ENCODE assay signal across 31 mouse cellular contexts in the genomic region with DNA sequence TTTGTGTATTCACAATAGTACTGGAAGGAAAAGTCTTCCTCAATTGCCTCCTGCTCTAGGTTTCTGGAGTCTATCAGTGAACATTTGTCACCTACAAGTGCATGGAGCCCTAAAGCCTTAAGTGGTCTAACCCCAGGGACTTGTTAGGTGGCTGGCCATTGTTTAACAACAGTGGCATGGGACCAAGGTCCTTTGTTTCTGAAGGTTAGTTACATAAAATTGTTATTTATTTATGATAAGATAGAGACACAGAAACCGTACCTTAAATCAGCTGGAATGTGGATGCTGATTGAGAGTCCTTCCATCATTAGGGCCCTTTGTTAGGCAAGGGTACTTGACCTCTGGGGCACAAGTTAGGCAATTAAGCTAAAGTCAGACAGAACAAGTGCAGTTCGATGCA.
"Had no signal": no experiment of that assay in that cellular context is flagged by ENCODE, and none has a peak within 500 bp of the region (broad histone marks: within the 10 kb centered on the region; RNA-seq: fewer than 3 reads in every experiment).

No protein-coding gene starts in this region.

- H3K27ac ChIP-seq: heart, adult 2 months; heart, embryonic 10.5 days; heart, embryonic 13.5 days; heart, embryonic 15.5 days; hindbrain, embryonic 10.5 days; hindbrain, embryonic 12.5 days; hindbrain, embryonic 13.5 days; hindbrain, embryonic 14.5 days; hindbrain, embryonic 15.5 days; hindbrain, postnatal 0 days; intestine, embryonic 15.5 days; kidney, embryonic 15.5 days; kidney, postnatal 0 days; layer of hippocampus, adult 2 months had no signal

- H3K9me3 ChIP-seq: heart, embryonic 10.5 days; heart, embryonic 13.5 days; heart, embryonic 15.5 days; hindbrain, embryonic 10.5 days; hindbrain, embryonic 12.5 days; hindbrain, embryonic 13.5 days; hindbrain, embryonic 15.5 days; intestine, embryonic 15.5 days; kidney, embryonic 15.5 days had no signal

- H3K4me3 ChIP-seq: heart, adult 2 months; heart, embryonic 10.5 days; heart, embryonic 12.5 days; heart, embryonic 13.5 days; heart, embryonic 15.5 days; hindbrain, embryonic 10.5 days; hindbrain, embryonic 12.5 days; hindbrain, embryonic 13.5 days; hindbrain, embryonic 15.5 days; intestine, embryonic 15.5 days; kidney, embryonic 15.5 days; layer of hippocampus, adult 2 months had no signal

- H3K36me3 ChIP-seq: heart, embryonic 10.5 days; heart, embryonic 12.5 days; heart, embryonic 13.5 days; heart, embryonic 15.5 days; hindbrain, embryonic 10.5 days; hindbrain, embryonic 12.5 days; hindbrain, embryonic 13.5 days; hindbrain, embryonic 15.5 days; intestine, embryonic 15.5 days; kidney, embryonic 15.5 days had no signal

- H3K27me3 ChIP-seq: heart, embryonic 12.5 days; heart, embryonic 13.5 days; heart, embryonic 15.5 days; hindbrain, embryonic 12.5 days; hindbrain, embryonic 13.5 days; hindbrain, embryonic 15.5 days; intestine, embryonic 15.5 days; kidney, embryonic 15.5 days had no signal

- DNase-seq: heart, adult 2 months; heart, postnatal 10 days; heart, postnatal 14 days; heart, postnatal 36 days; heart, postnatal 4 days; kidney, adult 11 months; kidney, adult 18-20 months; kidney, adult 2 months; kidney, adult 8-10 months; kidney, adult 9 months; kidney, postnatal 10 days; kidney, postnatal 14 days; kidney, postnatal 25 days; kidney, postnatal 36 days; kidney, postnatal 4 days; layer of hippocampus, adult 9-11 months; layer of hippocampus, postnatal 36 days had no signal
